Mouse (Mus musculus) forebrain, embryonic 13.5 days (tissue): Measurements from ENCODE around the gene Lipt2. TPM values are rescaled to one million over a fixed set of nuclear protein-coding genes. Genes with fewer than 3 reads are reported as not detected.

Source experiments
- ATAC-seq: fragments of 200-750 bp; cut with Nextera tagmentation; 2 replicates; pipeline ENCODE4 v1.8.0; 2017
- H3K27ac ChIP-seq: fragments of 300-500 bp; sonication (generic); 2 replicates; pipeline ENCODE4 v1.5.1; 2015; ENCODE audit warnings: inconsistent platforms, mild to moderate bottlenecking, moderate library complexity
- H3K27me3 ChIP-seq: fragments of 300-500 bp; sonication (generic); 2 replicates; pipeline ENCODE4 v1.6.1; 2015; ENCODE audit warnings: mild to moderate bottlenecking, inconsistent platforms
- H3K36me3 ChIP-seq: fragments of 300-500 bp; sonication (generic); 2 replicates; pipeline ENCODE4 v1.6.1; 2015; ENCODE audit warnings: mild to moderate bottlenecking, inconsistent platforms; ENCODE audit not compliant: poor library complexity, severe bottlenecking
- H3K4me1 ChIP-seq: fragments of 300-500 bp; sonication (generic); 2 replicates; pipeline ENCODE4 v1.6.1; 2015; ENCODE audit warnings: inconsistent platforms
- H3K4me2 ChIP-seq: fragments of 300-500 bp; sonication (generic); 2 replicates; pipeline ENCODE4 v1.6.1; 2015; ENCODE audit warnings: inconsistent platforms, mild to moderate bottlenecking, moderate library complexity
- H3K4me3 ChIP-seq: fragments of 300-500 bp; sonication (generic); 2 replicates; pipeline ENCODE4 v1.5.1; 2015; ENCODE audit warnings: mild to moderate bottlenecking, inconsistent platforms
- H3K9ac ChIP-seq: fragments of 300-500 bp; sonication (generic); 2 replicates; pipeline ENCODE4 v1.6.1; 2015; ENCODE audit warnings: mild to moderate bottlenecking, inconsistent platforms
- H3K9me3 ChIP-seq: fragments of 300-500 bp; sonication (generic); replicated peaks from 2 replicates; pipeline ENCODE4 v1.6.1; 2016; ENCODE audit warnings: inconsistent platforms
- WGBS: fragments of 180-500 bp; shearing (Covaris S2); methylation state at CpG from one replicate; pipeline ENCODE4 v1.1.7; 2015; 5-methylcytosine and 5-hydroxymethylcytosine counted together
- polyA plus RNA-seq: library from polyadenylated mRNA; unstranded; fragments of >200 nt; fragmentation: Nextera tagmentation; extraction: Ambion mirVana; gene quantifications from 2 replicates; pipeline ENCODE4 v1.2.1, GENCODE M21; 2015

The Lipt2 gene
- polyA plus RNA-seq, 1 experiment from 2014 or later: 17.1 TPM

GRCm38 (mm10) chr7:100178016-100178890 lies 19.2 kb downstream of the Lipt2 start:
- Histone ChIP-seq H3K9me3 (no peaks in the 10 kb centered on the region; the same call in 1 of the 2 replicates), H3K9ac (peak overlapping the region; percentile 47), H3K4me3 (peak overlapping the region; percentile 35), H3K36me3 (no peaks in the 10 kb centered on the region), H3K27me3 (peaks cover 52% of the 10 kb centered on the region), H3K4me2 (peak overlapping the region; percentile 63), H3K27ac (no peak overlapping the region), H3K4me1 (peaks cover 12% of the 10 kb centered on the region)
- 9% methylated on average over 30 of the region's 30 CpGs for WGBS
- ATAC-seq: 0 out of 2 replicates have a peak, but pooled peaks have one; percentile 33

DNA sequence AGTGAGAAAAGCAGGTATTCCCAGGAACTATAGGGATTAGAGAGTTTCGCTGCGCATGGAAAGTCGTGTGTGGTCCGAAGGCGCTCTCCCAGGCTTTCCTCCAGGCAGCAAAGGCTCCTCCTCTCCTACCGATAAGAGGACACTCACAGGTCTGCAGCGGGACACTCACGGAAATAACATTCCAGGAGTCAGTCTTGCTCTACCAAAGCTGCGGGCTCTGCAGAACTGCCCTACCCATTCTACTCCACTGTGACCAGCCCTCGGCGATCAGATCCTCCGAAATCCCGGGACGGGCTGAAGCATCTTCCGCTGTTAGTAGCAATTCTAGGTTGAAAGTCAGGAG lies 19.8 kb downstream of the Lipt2 start:
- Histone ChIP-seq H3K27me3 (peaks cover 52% of the 10 kb centered on the region), H3K27ac (no peak overlapping the region), H3K4me3 (peak overlapping the region; percentile 35), H3K9ac (peak overlapping the region; percentile 47; the same call in 1 of the 2 replicates), H3K9me3 (no peaks in the 10 kb centered on the region), H3K36me3 (no peaks in the 10 kb centered on the region), H3K4me2 (peak overlapping the region; percentile 63), H3K4me1 (peaks cover 12% of the 10 kb centered on the region)
- 2% methylated on average over 15 of the region's 15 CpGs for WGBS
- ATAC-seq: no peak

DNA sequence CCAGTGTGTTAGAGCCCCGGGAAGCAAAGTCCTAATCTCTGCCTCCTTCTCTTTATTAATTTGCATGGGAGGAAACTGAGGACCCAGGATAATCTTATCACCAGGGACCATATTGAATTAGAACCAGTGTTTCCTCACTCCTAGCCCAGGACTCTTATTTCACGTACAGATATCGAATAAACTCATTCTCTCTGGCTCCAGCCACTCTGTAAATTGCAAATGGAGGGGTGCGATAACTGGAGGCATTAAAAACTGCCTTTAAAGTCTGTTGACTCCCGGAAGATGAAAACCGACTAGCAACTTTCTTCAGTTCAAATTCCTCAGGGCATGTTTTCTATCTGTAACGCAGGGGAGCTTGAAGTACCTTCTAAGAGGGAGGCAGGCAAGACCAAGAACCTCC lies 20.3 kb downstream of the Lipt2 start:
- peaks cover 52% of the 10 kb centered on the region for H3K27me3 ChIP-seq
- no peaks in the 10 kb centered on the region for H3K9me3 ChIP-seq
- H3K4me1 ChIP-seq: peaks cover 12% of the 10 kb centered on the region
- no peak overlapping the region for H3K27ac ChIP-seq
- no peak for ATAC-seq
- H3K36me3 ChIP-seq: no peaks in the 10 kb centered on the region
- peak overlapping the region; percentile 35; the same call in 1 of the 2 replicates for H3K4me3 ChIP-seq
- peak overlapping the region; percentile 63 for H3K4me2 ChIP-seq
- 67% methylated on average over 7 of the region's 7 CpGs for WGBS
- H3K9ac ChIP-seq: no peak overlapping the region

DNA sequence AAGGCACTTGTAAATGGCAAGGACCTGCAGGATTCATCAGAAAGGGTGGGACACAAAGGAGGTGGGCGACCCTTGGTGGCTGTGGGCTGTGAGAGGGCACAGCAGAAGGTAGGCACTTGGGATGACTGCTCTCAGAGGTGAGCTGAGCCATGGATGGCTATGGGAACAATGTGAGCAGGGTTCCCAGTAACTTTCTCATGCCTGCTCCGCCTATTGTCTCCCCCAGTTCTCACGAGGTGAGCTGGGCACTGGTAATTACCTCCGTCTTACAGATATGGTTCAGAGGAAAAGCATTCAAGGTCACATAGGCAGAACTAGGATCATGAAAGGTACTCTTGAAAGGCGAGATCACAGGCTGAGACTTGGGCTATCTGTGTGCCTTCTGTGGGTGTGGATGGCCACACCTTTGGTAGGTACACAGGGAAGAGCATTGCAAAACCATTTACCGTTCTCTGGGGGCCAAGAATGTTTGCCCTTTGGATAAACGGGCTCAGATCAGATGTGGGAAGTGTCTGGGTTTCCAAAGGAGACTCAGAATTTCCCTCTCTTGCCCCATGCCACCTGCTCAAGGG lies 20.8 kb downstream of the Lipt2 start:
- H3K36me3 ChIP-seq: no peaks in the 10 kb centered on the region
- H3K27me3 ChIP-seq: peaks cover 52% of the 10 kb centered on the region
- ATAC-seq: no peak
- H3K9ac ChIP-seq: no peak overlapping the region
- H3K4me3 ChIP-seq: no peak overlapping the region
- H3K27ac ChIP-seq: no peak overlapping the region
- no peak overlapping the region for H3K4me2 ChIP-seq
- H3K9me3 ChIP-seq: no peaks in the 10 kb centered on the region
- WGBS: 69% methylated on average over 7 of the region's 7 CpGs
- H3K4me1 ChIP-seq: peaks cover 12% of the 10 kb centered on the region

GRCm38 (mm10) chr7:100181176-100181575 lies 22.1 kb downstream of the Lipt2 start:
- Histone ChIP-seq H3K27me3 (peaks cover 49% of the 10 kb centered on the region), H3K4me1 (peaks cover 12% of the 10 kb centered on the region), H3K4me2 (no peak overlapping the region), H3K27ac (no peak overlapping the region), H3K4me3 (no peak overlapping the region), H3K36me3 (no peaks in the 10 kb centered on the region), H3K9me3 (no peaks in the 10 kb centered on the region), H3K9ac (no peak overlapping the region)
- ATAC-seq: no peak
- WGBS: 72% methylated on average over 2 of the region's 2 CpGs

DNA sequence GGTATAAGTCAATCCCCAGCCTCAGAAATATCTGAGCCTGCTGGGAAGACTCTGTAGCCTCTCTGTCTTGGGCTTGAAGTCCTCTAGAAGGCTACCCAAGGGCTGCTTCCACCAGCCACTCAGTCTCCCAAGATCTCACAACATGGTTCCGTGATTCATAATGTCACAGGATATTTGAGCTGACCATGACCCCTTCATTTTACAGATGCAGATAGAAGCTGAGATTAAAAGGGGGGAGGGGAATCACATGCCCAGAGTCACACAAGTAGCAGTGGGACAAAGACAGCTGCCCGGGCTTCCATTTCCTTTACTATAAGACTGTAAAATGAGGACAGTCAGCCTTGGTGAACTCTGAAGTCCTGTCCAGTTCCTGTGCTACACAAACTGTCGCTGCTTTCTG lies 22.5 kb downstream of the Lipt2 start:
- WGBS: 80% methylated on average over 3 of the region's 3 CpGs
- Histone ChIP-seq H3K9ac (no peak overlapping the region), H3K4me2 (no peak overlapping the region), H3K4me3 (no peak overlapping the region), H3K27ac (no peak overlapping the region), H3K36me3 (no peaks in the 10 kb centered on the region), H3K27me3 (peaks cover 49% of the 10 kb centered on the region), H3K9me3 (no peaks in the 10 kb centered on the region), H3K4me1 (peaks cover 12% of the 10 kb centered on the region)
- ATAC-seq: no peak

DNA sequence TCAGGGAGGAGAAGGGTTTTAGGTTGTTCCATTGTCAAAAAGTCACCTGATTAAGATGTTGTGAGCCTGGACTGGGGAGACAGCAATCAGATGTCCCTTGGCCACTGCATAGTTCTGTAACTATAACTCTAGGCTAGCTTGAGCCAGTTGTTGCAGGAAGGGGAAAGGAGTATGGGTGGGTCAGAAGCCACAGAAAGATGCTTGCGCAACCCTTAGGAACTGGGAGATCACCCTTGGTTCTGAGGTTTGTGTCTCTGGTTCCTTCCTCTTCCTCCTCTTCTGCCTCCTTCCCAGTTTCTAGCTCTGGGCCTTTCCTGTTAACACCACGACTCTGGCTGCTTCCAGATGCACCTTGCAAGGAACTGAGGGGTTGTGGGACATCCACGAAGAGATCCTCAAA lies 23.3 kb downstream of the Lipt2 start:
- no peak for ATAC-seq
- Histone ChIP-seq H3K27me3 (peaks cover 42% of the 10 kb centered on the region), H3K9ac (no peak overlapping the region), H3K36me3 (no peaks in the 10 kb centered on the region), H3K4me2 (no peak overlapping the region), H3K9me3 (no peaks in the 10 kb centered on the region), H3K4me1 (peaks cover 12% of the 10 kb centered on the region), H3K4me3 (no peak overlapping the region), H3K27ac (no peak overlapping the region)
- WGBS: 76% methylated on average over 3 of the region's 3 CpGs

DNA sequence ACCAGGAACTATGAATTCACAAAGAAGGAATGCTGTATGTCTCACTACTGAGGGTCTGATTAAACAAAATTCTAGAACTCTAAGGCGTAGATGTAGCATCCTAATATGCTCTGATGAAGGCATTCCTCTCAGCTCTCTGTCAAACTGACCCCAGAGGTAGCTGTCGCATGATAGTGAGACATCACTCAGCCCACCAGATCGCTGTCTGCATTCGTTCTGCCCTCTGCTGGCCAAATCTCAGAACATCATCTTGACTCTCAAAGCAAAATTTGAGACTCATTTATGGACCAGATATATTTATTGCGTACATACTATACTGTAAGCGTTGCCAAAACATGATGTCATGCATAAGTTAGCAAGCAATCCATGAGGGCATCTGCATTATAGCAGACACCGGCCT lies 28.5 kb downstream of the Lipt2 start:
- Histone ChIP-seq H3K4me1 (no peaks in the 10 kb centered on the region), H3K4me3 (no peak overlapping the region), H3K9me3 (no peaks in the 10 kb centered on the region), H3K27ac (no peak overlapping the region), H3K27me3 (peaks cover 10% of the 10 kb centered on the region), H3K4me2 (no peak overlapping the region), H3K36me3 (no peaks in the 10 kb centered on the region), H3K9ac (no peak overlapping the region)
- ATAC-seq: no peak
- WGBS: 27% methylated on average over 7 of the region's 7 CpGs

GRCm38 (mm10) chr7:100190167-100190566 lies 31.1 kb downstream of the Lipt2 start:
- Histone ChIP-seq H3K9me3 (no peaks in the 10 kb centered on the region), H3K36me3 (no peaks in the 10 kb centered on the region), H3K4me3 (no peak overlapping the region), H3K27ac (no peak overlapping the region), H3K9ac (no peak overlapping the region), H3K4me1 (no peaks in the 10 kb centered on the region), H3K4me2 (no peak overlapping the region), H3K27me3 (peaks cover 10% of the 10 kb centered on the region)
- no peak for ATAC-seq
- WGBS: 31% methylated on average over 4 of the region's 4 CpGs

DNA sequence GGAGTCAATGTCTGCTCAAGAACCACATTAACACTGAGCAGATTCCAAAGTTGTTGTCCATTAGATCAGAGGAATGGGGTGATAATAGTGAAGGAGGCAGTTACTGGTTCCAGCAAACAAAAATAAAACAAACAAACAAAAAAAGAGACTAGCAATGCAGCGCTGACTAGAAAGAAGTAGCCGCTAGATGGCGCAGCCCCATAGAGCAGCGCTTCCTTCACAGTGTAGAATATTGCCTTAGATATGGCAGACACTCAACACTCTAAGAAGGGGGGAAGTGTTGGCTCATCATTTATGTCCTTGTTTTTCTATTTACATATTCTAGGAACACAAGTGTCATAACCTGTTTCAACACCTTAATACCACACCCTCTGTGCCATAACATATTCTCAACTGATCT lies 31.7 kb downstream of the Lipt2 start:
- WGBS: 6% methylated on average over 4 of the region's 4 CpGs
- no peaks in the 10 kb centered on the region for H3K36me3 ChIP-seq
- ATAC-seq: peak; percentile 62
- H3K4me3 ChIP-seq: no peak overlapping the region
- H3K9ac ChIP-seq: no peak overlapping the region
- no peaks in the 10 kb centered on the region for H3K9me3 ChIP-seq
- H3K27me3 ChIP-seq: peaks cover 10% of the 10 kb centered on the region
- no peak overlapping the region for H3K4me2 ChIP-seq
- no peak overlapping the region for H3K27ac ChIP-seq
- H3K4me1 ChIP-seq: no peaks in the 10 kb centered on the region

DNA sequence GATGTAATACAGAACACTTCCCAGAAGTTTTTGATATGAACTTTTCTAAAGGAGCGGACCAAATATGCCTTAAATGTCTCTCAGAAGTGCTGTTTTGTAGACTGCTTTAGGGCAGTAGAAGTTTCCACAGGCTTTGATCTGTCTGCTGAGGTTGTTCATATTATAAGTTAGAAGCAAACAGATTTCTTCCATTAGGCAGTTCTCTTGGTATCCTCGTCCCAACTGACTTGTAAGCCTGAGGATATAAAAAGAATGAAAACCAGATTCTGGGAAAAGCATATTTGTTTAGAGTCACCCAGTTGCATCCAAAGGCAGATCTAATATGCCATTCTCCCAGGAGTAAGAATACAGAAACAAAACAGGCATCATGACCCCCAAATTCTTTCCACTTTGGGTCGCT lies 42.1 kb downstream of the Lipt2 start:
- WGBS: 84% methylated on average over 3 of the region's 3 CpGs
- H3K27ac ChIP-seq: no peak overlapping the region

DNA sequence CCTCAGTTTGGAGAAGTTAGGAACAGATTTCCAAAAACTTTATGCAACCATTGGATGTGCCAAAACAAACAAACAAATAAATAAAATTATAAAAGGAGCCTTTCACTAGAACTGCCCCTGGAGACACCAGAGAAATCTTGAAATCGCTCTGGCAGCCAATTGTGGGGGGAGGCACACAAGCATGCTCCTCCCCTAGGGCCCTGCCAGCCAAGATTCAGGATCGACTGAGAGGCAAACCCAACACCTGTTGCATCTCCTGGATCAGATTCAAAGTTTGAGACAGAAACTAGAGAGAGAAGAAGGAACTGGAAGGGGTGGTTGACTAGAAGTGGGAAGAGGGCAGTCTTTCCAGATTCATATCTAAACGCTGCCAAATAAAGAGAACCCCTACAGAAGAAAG lies 44.5 kb downstream of the Lipt2 start:
- Histone ChIP-seq H3K27me3 (no peaks in the 10 kb centered on the region), H3K9ac (no peak overlapping the region)

More for the DNA sequence above, 42.1 kb downstream of the Lipt2 start:
- Histone ChIP-seq H3K4me3 (no peak overlapping the region), H3K9me3 (no peaks in the 10 kb centered on the region), H3K4me2 (no peak overlapping the region), H3K36me3 (no peaks in the 10 kb centered on the region), H3K4me1 (no peaks in the 10 kb centered on the region), H3K27me3 (no peaks in the 10 kb centered on the region), H3K9ac (no peak overlapping the region)
- no peak for ATAC-seq

More for the DNA sequence above, 44.5 kb downstream of the Lipt2 start:
- no peaks in the 10 kb centered on the region for H3K9me3 ChIP-seq
- H3K4me3 ChIP-seq: no peak overlapping the region
- no peak overlapping the region for H3K4me2 ChIP-seq
- no peaks in the 10 kb centered on the region for H3K4me1 ChIP-seq
- H3K36me3 ChIP-seq: no peaks in the 10 kb centered on the region
- no peak overlapping the region for H3K27ac ChIP-seq
- no peak for ATAC-seq
- WGBS: 61% methylated on average over 3 of the region's 3 CpGs
